Mouse (Mus musculus): Measurements from ENCODE around the gene Lrrc61.
"Not testable (repeated sequence)": the region's sequence is repeated elsewhere in the genome, so short reads cannot be mapped to it uniquely, and the experiment has no call there.

Lrrc61 gene

GRCm38 (mm10) chr6:48554280-48555103 lies at the start of gene Lrrc61:
Lrrc61 (plus strand) TSS chr6:48554796.
- peak; percentile 92 to 93 for DNase-seq (ENCODE audit: low spot score in 2 of 2)

- DNase-seq (ENCODE audit: low spot score in 2 of 2), result no peak
Observed at GRCm38 (mm10) chr6:48508087-48508486, 46.5 kb upstream of the Lrrc61 start.

- no peak for DNase-seq (ENCODE audit: low spot score in 2 of 2)
Observed at GRCm38 (mm10) chr6:48510426-48510825, 44.2 kb upstream of the Lrrc61 start.

- DNase-seq (ENCODE audit: low spot score in 2 of 2), result no peak
Observed at GRCm38 (mm10) chr6:48511861-48512260, 42.7 kb upstream of the Lrrc61 start.

GRCm38 (mm10) chr6:48524882-48525281 lies 29.7 kb upstream of the Lrrc61 start:
- DNase-seq (ENCODE audit: low spot score in 2 of 2), result not testable (repeated sequence)

- no peak for DNase-seq (ENCODE audit: low spot score in 2 of 2)
Observed at GRCm38 (mm10) chr6:48527901-48528300, 26.7 kb upstream of the Lrrc61 start.

GRCm38 (mm10) chr6:48529261-48529660 lies 25.3 kb upstream of the Lrrc61 start:
- DNase-seq (ENCODE audit: low spot score in 2 of 2), result no peak

GRCm38 (mm10) chr6:48529871-48530440 lies 24.6 kb upstream of the Lrrc61 start:
- DNase-seq (ENCODE audit: low spot score in 2 of 2), result no peak

GRCm38 (mm10) chr6:48530862-48531261 lies 23.7 kb upstream of the Lrrc61 start:
- no peak for DNase-seq (ENCODE audit: low spot score in 2 of 2)

GRCm38 (mm10) chr6:48533475-48533874 lies 21.1 kb upstream of the Lrrc61 start:
- DNase-seq (ENCODE audit: low spot score in 2 of 2), result no peak

GRCm38 (mm10) chr6:48534913-48535312 lies 19.7 kb upstream of the Lrrc61 start:
- no peak for DNase-seq (ENCODE audit: low spot score in 2 of 2)

GRCm38 (mm10) chr6:48536091-48536490 lies 18.5 kb upstream of the Lrrc61 start:
- DNase-seq (ENCODE audit: low spot score in 2 of 2), result no peak

- DNase-seq (ENCODE audit: low spot score in 2 of 2), result no peak
Observed at GRCm38 (mm10) chr6:48537105-48537954, 17.3 kb upstream of the Lrrc61 start, which contains the start of gene Atp6v0e2. Atp6v0e2 (plus strand) TSS chr6:48537615.

GRCm38 (mm10) chr6:48538841-48539737 lies 15.5 kb upstream of the Lrrc61 start:
- peak; percentile 66 to 72 for DNase-seq (ENCODE audit: low spot score in 2 of 2)

- DNase-seq (ENCODE audit: low spot score in 2 of 2), result no peak
Observed at GRCm38 (mm10) chr6:48539860-48540259, 14.7 kb upstream of the Lrrc61 start.

- DNase-seq (ENCODE audit: low spot score in 2 of 2), result no peak
Observed at GRCm38 (mm10) chr6:48540721-48541120, 13.9 kb upstream of the Lrrc61 start.

GRCm38 (mm10) chr6:48541560-48542450 lies 12.8 kb upstream of the Lrrc61 start:
- DNase-seq (ENCODE audit: low spot score in 2 of 2), result no peak

- DNase-seq (ENCODE audit: low spot score in 2 of 2), result no peak
Observed at GRCm38 (mm10) chr6:48542631-48543030, 12.0 kb upstream of the Lrrc61 start.

GRCm38 (mm10) chr6:48545251-48545650 lies 9.3 kb upstream of the Lrrc61 start:
- DNase-seq (ENCODE audit: low spot score in 2 of 2), result no peak

- peak; percentile 40 to 50 for DNase-seq (ENCODE audit: low spot score in 2 of 2)
Observed at GRCm38 (mm10) chr6:48546271-48546670, 8.3 kb upstream of the Lrrc61 start.
